Mouse (Mus musculus): ENCODE results near the gene Mvd.

Gene Mvd

GRCm38 (mm10) chr8:122443262-122444006 is at the start of gene Mvd:
Gene Mvd, minus strand, starts transcription at chr8:122443422.
- DNase-seq (ENCODE audit: low spot score), result peak; percentile 99

- DNase-seq (ENCODE audit: low spot score), result no peak
Observed at GRCm38 (mm10) chr8:122488387-122488786, 45.2 kb upstream of the Mvd start.

GRCm38 (mm10) chr8:122484831-122485230 is 41.6 kb upstream of the Mvd start:
- DNase-seq (ENCODE audit: low spot score), result no peak

GRCm38 (mm10) chr8:122483877-122484276 is 40.7 kb upstream of the Mvd start:
- DNase-seq (ENCODE audit: low spot score), result no peak

GRCm38 (mm10) chr8:122482448-122482847 is 39.2 kb upstream of the Mvd start:
- DNase-seq (ENCODE audit: low spot score), result no peak

GRCm38 (mm10) chr8:122475580-122476320 is 32.5 kb upstream of the Mvd start, which contains the start of the genes Rnf166 and Ctu2:
Gene Rnf166, minus strand, starts transcription at chr8:122476064.
Gene Ctu2, plus strand, starts transcription at chr8:122476143.
- DNase-seq (ENCODE audit: low spot score), result peak; percentile 92

- no peak for DNase-seq (ENCODE audit: low spot score)
Observed at GRCm38 (mm10) chr8:122474951-122475560, 31.8 kb upstream of the Mvd start.

GRCm38 (mm10) chr8:122473911-122474421 is 30.7 kb upstream of the Mvd start:
- DNase-seq (ENCODE audit: low spot score), result no peak

- no peak for DNase-seq (ENCODE audit: low spot score)
Observed at GRCm38 (mm10) chr8:122470691-122471090, 27.5 kb upstream of the Mvd start.

GRCm38 (mm10) chr8:122469965-122470364 is 26.7 kb upstream of the Mvd start:
- no peak for DNase-seq (ENCODE audit: low spot score)

- DNase-seq (ENCODE audit: low spot score), result no peak
Observed at GRCm38 (mm10) chr8:122469407-122469806, 26.2 kb upstream of the Mvd start.

GRCm38 (mm10) chr8:122467816-122468215 is 24.6 kb upstream of the Mvd start:
- DNase-seq (ENCODE audit: low spot score), result no peak

GRCm38 (mm10) chr8:122464985-122465384 is 21.8 kb upstream of the Mvd start:
- no peak for DNase-seq (ENCODE audit: low spot score)

- DNase-seq (ENCODE audit: low spot score), result no peak
Observed at GRCm38 (mm10) chr8:122463651-122464640, 20.7 kb upstream of the Mvd start.

- DNase-seq (ENCODE audit: low spot score), result no peak
Observed at GRCm38 (mm10) chr8:122462510-122462909, 19.3 kb upstream of the Mvd start.

GRCm38 (mm10) chr8:122461473-122462148 is 18.4 kb upstream of the Mvd start:
- DNase-seq (ENCODE audit: low spot score), result no peak

- DNase-seq (ENCODE audit: low spot score), result peak; percentile 63
Observed at GRCm38 (mm10) chr8:122460524-122461472, 17.6 kb upstream of the Mvd start, which contains the start of gene Snai3. Gene Snai3, minus strand, starts transcription at chr8:122460733.

GRCm38 (mm10) chr8:122459990-122460389 is 16.8 kb upstream of the Mvd start:
- DNase-seq (ENCODE audit: low spot score), result no peak

GRCm38 (mm10) chr8:122459218-122459900 is 16.1 kb upstream of the Mvd start:
- DNase-seq (ENCODE audit: low spot score), result peak; percentile 45

Data from retina, embryonic 14.5 days (tissue).